Mouse (Mus musculus) left cerebral cortex, adult 11 months (tissue): ENCODE results near the gene Sart3.

Experiments used
- DNase-seq: peaks from one replicate; pipeline ENCODE4 v3.0.0; 2022; ENCODE audit warnings: low spot score

The Sart3 gene

GRCm38 (mm10) chr5:113765641-113766526, 6.4 kb downstream of the Sart3 start:
- DNase-seq, result no peak

- DNase-seq, result no peak
Observed at GRCm38 (mm10) chr5:113764426-113764825, 7.9 kb downstream of the Sart3 start.

GRCm38 (mm10) chr5:113761585-113761984, 10.7 kb downstream of the Sart3 start:
- no peak for DNase-seq

GRCm38 (mm10) chr5:113755347-113756030, 16.8 kb downstream of the Sart3 start:
- no peak for DNase-seq

- DNase-seq, result no peak
Observed at GRCm38 (mm10) chr5:113751521-113752157, 20.7 kb downstream of the Sart3 start.

GRCm38 (mm10) chr5:113748556-113749331, 23.6 kb downstream of the Sart3 start:
- no peak for DNase-seq

- no peak for DNase-seq
Observed at GRCm38 (mm10) chr5:113747629-113748028, 24.7 kb downstream of the Sart3 start.

GRCm38 (mm10) chr5:113737607-113738237, 34.6 kb downstream of the Sart3 start:
- DNase-seq, result no peak

GRCm38 (mm10) chr5:113736522-113737164, 35.7 kb downstream of the Sart3 start:
- DNase-seq, result no peak

GRCm38 (mm10) chr5:113736113-113736502, 36.2 kb downstream of the Sart3 start:
- no peak for DNase-seq

- DNase-seq, result peak; percentile 83
Observed at GRCm38 (mm10) chr5:113735345-113736112, 36.8 kb downstream of the Sart3 start, which contains the start of gene Ficd. Gene Ficd, plus strand, starts transcription at chr5:113735803.

- DNase-seq, result no peak
Observed at GRCm38 (mm10) chr5:113735023-113735344, 37.3 kb downstream of the Sart3 start.

- no peak for DNase-seq
Observed at GRCm38 (mm10) chr5:113734376-113734775, 37.9 kb downstream of the Sart3 start.

GRCm38 (mm10) chr5:113732182-113732581, 40.1 kb downstream of the Sart3 start:
- no peak for DNase-seq

GRCm38 (mm10) chr5:113731174-113731573, 41.1 kb downstream of the Sart3 start:
- DNase-seq, result no peak

- no peak for DNase-seq
Observed at GRCm38 (mm10) chr5:113730641-113731121, 41.6 kb downstream of the Sart3 start.

GRCm38 (mm10) chr5:113728691-113729090, 43.6 kb downstream of the Sart3 start:
- no peak for DNase-seq

- DNase-seq, result no peak
Observed at GRCm38 (mm10) chr5:113728011-113728410, 44.3 kb downstream of the Sart3 start.

GRCm38 (mm10) chr5:113727238-113727637, 45.1 kb downstream of the Sart3 start:
- no peak for DNase-seq

- no peak for DNase-seq
Observed at GRCm38 (mm10) chr5:113726618-113727017, 45.7 kb downstream of the Sart3 start.
